Mouse (Mus musculus) embryonic facial prominence, embryonic 11.5 days (tissue): Measurements from ENCODE around the gene Abl1. TPM values are rescaled to one million over a fixed set of nuclear protein-coding genes. Genes with fewer than 3 reads are reported as not detected.
A peak's percentile ranks its signal among the peaks of the same experiment; 100 is the strongest.

ENCODE experiments used
- ATAC-seq: fragments of 200-750 bp; cut with Nextera tagmentation; replicated peaks from 2 replicates; pipeline ENCODE4 v1.8.0; 2017; ENCODE audit warnings: low read depth; ENCODE audit not compliant: insufficient number of reproducible peaks, low FRiP score, low TSS enrichment
- DNase-seq: peaks from one replicate; pipeline ENCODE4 v3.0.0-alpha.2; 2015; ENCODE audit warnings: low spot score
- H3K27ac ChIP-seq: fragments of 300-500 bp; sonication (generic); replicated peaks from 2 replicates; pipeline ENCODE4 v1.5.1; 2014; ENCODE audit warnings: mild to moderate bottlenecking, low read depth, low read length, control low read depth
- H3K27me3 ChIP-seq: fragments of 300-500 bp; sonication (generic); 2 replicates; pipeline ENCODE4 v1.6.1; 2014; ENCODE audit warnings: mild to moderate bottlenecking, low read length, moderate library complexity, mixed read lengths; ENCODE audit not compliant: control insufficient read depth, insufficient read depth
- H3K36me3 ChIP-seq: fragments of 300-500 bp; sonication (generic); replicated peaks from 2 replicates; pipeline ENCODE4 v1.6.1; 2014; ENCODE audit warnings: low read depth, mild to moderate bottlenecking, low read length, moderate library complexity, mixed read lengths; ENCODE audit not compliant: control insufficient read depth, insufficient read depth
- H3K4me1 ChIP-seq: fragments of 300-500 bp; sonication (generic); 2 replicates; pipeline ENCODE4 v1.6.1; 2014; ENCODE audit warnings: low read length, mixed read lengths; ENCODE audit not compliant: control insufficient read depth, insufficient read depth
- H3K4me2 ChIP-seq: fragments of 300-500 bp; sonication (generic); 2 replicates; pipeline ENCODE4 v1.6.1; 2014; ENCODE audit warnings: low read depth, mild to moderate bottlenecking, control low read depth, low read length, moderate library complexity
- H3K4me3 ChIP-seq: fragments of 300-500 bp; sonication (generic); 2 replicates; pipeline ENCODE4 v1.5.1; 2014; ENCODE audit warnings: low read depth, low read length, control low read depth
- H3K9ac ChIP-seq: fragments of 300-500 bp; sonication (generic); replicated peaks from 2 replicates; pipeline ENCODE4 v1.6.1; 2014; ENCODE audit warnings: mild to moderate bottlenecking, control low read depth, low read length
- H3K9me3 ChIP-seq: fragments of 300-500 bp; sonication (generic); replicated peaks from 2 replicates; pipeline ENCODE4 v1.6.1; 2016; ENCODE audit warnings: mild to moderate bottlenecking, low read length, inconsistent platforms, mixed read lengths; ENCODE audit not compliant: control insufficient read depth
- WGBS: fragments of 180-500 bp; shearing (Covaris S2); extraction: QIAGEN DNeasy Blood & Tissue Kit; methylation state at CpG from one replicate; pipeline ENCODE4 v1.1.7; 2014; 5-methylcytosine and 5-hydroxymethylcytosine counted together
- polyA plus RNA-seq: library from polyadenylated mRNA; unstranded; fragments of >200 nt; fragmentation: Nextera tagmentation; extraction: Ambion mirVana; gene quantifications from 2 replicates; pipeline ENCODE4 v1.2.1, GENCODE M21; 2014

Abl1 gene
- polyA plus RNA-seq, 1 experiment from 2014 or later = 39.5 TPM

DNA sequence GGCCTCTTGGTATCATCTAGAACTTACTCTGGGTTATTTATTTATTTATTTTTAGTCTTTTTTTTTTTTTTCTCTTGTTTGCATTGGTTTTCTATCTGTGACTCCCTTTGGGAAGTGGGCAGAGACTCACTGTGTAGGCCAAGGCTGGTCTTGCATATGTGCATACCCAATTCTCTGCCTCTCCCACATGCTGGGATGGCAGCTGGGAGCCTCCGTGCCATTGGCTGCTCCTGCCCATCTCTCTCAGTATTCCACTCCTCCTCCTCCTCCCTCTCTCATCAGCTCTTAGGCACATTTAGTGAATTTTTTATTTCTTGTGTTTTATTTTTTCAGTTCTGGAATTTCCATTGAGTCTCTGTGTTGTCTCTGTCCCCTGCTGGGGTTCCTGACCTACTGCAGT is 53.6 kb downstream of the Abl1 start:
- DNase-seq (no peak), ATAC-seq (no peak)
- H3K4me1 ChIP-seq = peaks cover 3% of the 10 kb centered on the region
- no peak overlapping the region for H3K9ac ChIP-seq
- no peaks in the 10 kb centered on the region for H3K36me3 ChIP-seq
- H3K9me3 ChIP-seq = no peaks in the 10 kb centered on the region
- H3K4me3 ChIP-seq = no peak overlapping the region
- WGBS = 55% methylated on average over 1 of the region's 1 CpGs
- H3K27me3 ChIP-seq = no peaks in the 10 kb centered on the region
- no peak overlapping the region for H3K27ac ChIP-seq
- H3K4me2 ChIP-seq = no peak overlapping the region

- H3K36me3 ChIP-seq = no peaks in the 10 kb centered on the region
- ATAC-seq = no peak
- H3K9me3 ChIP-seq = no peaks in the 10 kb centered on the region
- no peak overlapping the region for H3K27ac ChIP-seq
- 30% methylated on average over 7 of the region's 7 CpGs for WGBS
- peak; percentile 60 for DNase-seq
- H3K4me1 ChIP-seq = peaks cover 3% of the 10 kb centered on the region
- no peak overlapping the region for H3K4me2 ChIP-seq
- no peaks in the 10 kb centered on the region for H3K27me3 ChIP-seq
- no peak overlapping the region for H3K4me3 ChIP-seq
- no peak overlapping the region for H3K9ac ChIP-seq
These were observed 54.0 kb downstream of the Abl1 start for GRCm38 (mm10) chr2:31742134-31742533.

DNA sequence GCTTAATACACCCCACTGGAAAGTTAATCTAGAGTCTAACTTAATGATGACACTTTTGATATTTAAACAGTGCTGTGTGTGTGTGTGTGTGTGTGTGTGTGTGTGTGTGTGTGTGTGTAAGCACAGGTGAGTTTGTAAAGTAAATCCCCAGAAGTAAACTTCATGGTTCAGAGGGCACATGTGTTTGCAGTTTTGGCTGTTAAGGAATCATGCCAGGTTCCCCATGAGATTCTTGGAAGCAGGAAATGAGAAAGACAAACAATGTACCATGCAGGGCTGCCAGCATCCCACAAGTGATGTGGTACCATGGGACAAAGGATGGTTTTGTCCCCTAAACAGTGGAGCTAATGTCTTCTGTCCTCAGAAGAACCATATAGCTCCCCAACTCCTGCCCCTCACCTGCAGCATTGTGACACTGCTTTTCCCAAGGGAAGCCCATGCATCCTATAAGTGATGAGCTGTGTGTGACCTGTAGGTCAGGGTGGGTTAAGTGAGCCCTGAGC is 57.6 kb downstream of the Abl1 start:
- Histone ChIP-seq H3K9ac (no peak overlapping the region), H3K4me3 (no peak overlapping the region), H3K27me3 (no peaks in the 10 kb centered on the region), H3K4me1 (peaks cover 6% of the 10 kb centered on the region), H3K36me3 (no peaks in the 10 kb centered on the region), H3K27ac (no peak overlapping the region; the same call in 1 of the 2 replicates), H3K9me3 (no peaks in the 10 kb centered on the region), H3K4me2 (no peak overlapping the region)
- ATAC-seq (no peak), DNase-seq (peak; percentile 55)

GRCm38 (mm10) chr2:31746835-31747234 is 58.7 kb downstream of the Abl1 start:
- DNase-seq (no peak), ATAC-seq (no peak)
- WGBS = 41% methylated on average over 4 of the region's 4 CpGs
- H3K27ac ChIP-seq = no peak overlapping the region
- no peaks in the 10 kb centered on the region for H3K9me3 ChIP-seq
- no peaks in the 10 kb centered on the region for H3K36me3 ChIP-seq
- no peak overlapping the region for H3K9ac ChIP-seq
- no peaks in the 10 kb centered on the region for H3K27me3 ChIP-seq
- no peak overlapping the region for H3K4me3 ChIP-seq
- no peak overlapping the region for H3K4me2 ChIP-seq
- H3K4me1 ChIP-seq = peaks cover 6% of the 10 kb centered on the region

DNA sequence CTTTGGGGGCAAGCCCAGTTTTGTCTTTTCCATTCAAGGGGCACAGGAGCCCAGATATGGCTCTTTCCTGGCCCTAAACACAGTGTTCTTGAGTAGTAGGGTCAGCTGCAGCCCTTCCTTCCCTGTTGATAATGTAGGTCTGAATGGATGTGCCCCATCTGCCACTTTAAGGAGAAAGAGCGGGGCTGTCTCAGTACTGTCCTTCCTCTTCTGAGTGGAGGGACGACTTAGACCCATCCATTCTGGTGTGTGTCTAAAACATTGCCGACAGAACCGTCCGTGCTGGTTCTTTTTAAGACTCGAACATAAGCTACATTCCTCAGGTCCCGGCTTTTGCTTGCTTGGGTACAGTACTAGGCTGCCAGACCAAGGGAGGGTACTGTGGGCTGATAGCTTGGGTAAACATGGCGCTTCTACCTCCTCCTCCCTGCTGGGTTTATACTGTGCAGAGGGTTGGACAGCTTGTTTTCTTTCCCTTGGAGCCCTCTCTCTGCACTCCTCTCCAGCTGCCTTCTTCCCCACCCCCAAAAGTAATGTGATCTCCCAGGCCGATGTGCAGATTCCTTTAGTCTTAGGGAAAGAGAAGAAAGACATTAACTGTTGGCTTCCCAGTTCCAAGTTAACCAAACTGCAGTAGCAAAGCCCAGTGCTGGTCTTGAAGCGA is 61.0 kb downstream of the Abl1 start:
- Histone ChIP-seq H3K4me1 (peaks cover 6% of the 10 kb centered on the region), H3K9ac (peak overlapping the region; percentile 40), H3K9me3 (no peaks in the 10 kb centered on the region), H3K27me3 (no peaks in the 10 kb centered on the region), H3K27ac (peak overlapping the region; percentile 70), H3K36me3 (no peaks in the 10 kb centered on the region), H3K4me3 (0 out of 2 replicates have a peak overlapping the region, but pooled peaks have one; percentile 7), H3K4me2 (peak overlapping the region; percentile 33)
- peak; percentile 94 for ATAC-seq
- WGBS = 6% methylated on average over 10 of the region's 10 CpGs
- DNase-seq = peak; percentile 89

- DNase-seq = no peak
- H3K4me1 ChIP-seq = peaks cover 6% of the 10 kb centered on the region
These were observed 62.0 kb downstream of the Abl1 start for GRCm38 (mm10) chr2:31750133-31750532.

GRCm38 (mm10) chr2:31757472-31757871 is 69.3 kb downstream of the Abl1 start:
- Histone ChIP-seq H3K9me3 (no peaks in the 10 kb centered on the region), H3K27ac (no peak overlapping the region), H3K4me1 (peaks cover 5% of the 10 kb centered on the region), H3K4me3 (no peak overlapping the region), H3K9ac (no peak overlapping the region), H3K36me3 (no peaks in the 10 kb centered on the region), H3K27me3 (no peaks in the 10 kb centered on the region), H3K4me2 (no peak overlapping the region)
- DNase-seq (no peak), ATAC-seq (no peak)

More at GRCm38 (mm10) chr2:31750133-31750532, 62.0 kb downstream of the Abl1 start:
- H3K27ac ChIP-seq = 0 out of 2 replicates have a peak overlapping the region, but pooled peaks have one; percentile 52
- ATAC-seq = no peak
- H3K9me3 ChIP-seq = no peaks in the 10 kb centered on the region
- no peak overlapping the region for H3K4me2 ChIP-seq
- WGBS = 79% methylated on average over 5 of the region's 5 CpGs
- no peak overlapping the region for H3K4me3 ChIP-seq
- no peaks in the 10 kb centered on the region for H3K27me3 ChIP-seq
- H3K36me3 ChIP-seq = no peaks in the 10 kb centered on the region
- no peak overlapping the region; the same call in 1 of the 2 replicates for H3K9ac ChIP-seq

GRCm38 (mm10) chr2:31758966-31759365 is 70.8 kb downstream of the Abl1 start:
- WGBS = 81% methylated on average over 5 of the region's 5 CpGs
- DNase-seq (no peak), ATAC-seq (no peak)
- Histone ChIP-seq H3K36me3 (no peaks in the 10 kb centered on the region), H3K4me2 (no peak overlapping the region), H3K9ac (no peak overlapping the region; the same call in 1 of the 2 replicates), H3K27me3 (no peaks in the 10 kb centered on the region), H3K4me1 (peaks cover 5% of the 10 kb centered on the region), H3K9me3 (no peaks in the 10 kb centered on the region), H3K4me3 (no peak overlapping the region), H3K27ac (peak overlapping the region; percentile 92; the same call in 1 of the 2 replicates)
